Mouse (Mus musculus) spleen, postnatal 14 days (tissue): ENCODE data around the gene Spats2l.

Source experiments
- DNase-seq, 2 experiments: peaks; one replicate each; pipeline ENCODE4 v3.0.0; 2021 to 2022; ENCODE audit warnings: low spot score in 2 of 2

Gene Spats2l

GRCm38 (mm10) chr1:57824966-57825759 lies 51.2 kb downstream of the Spats2l start:
- no peak for DNase-seq

- no peak for DNase-seq
Observed at GRCm38 (mm10) chr1:57826245-57826644, 52.3 kb downstream of the Spats2l start.

GRCm38 (mm10) chr1:57833145-57833544 lies 59.2 kb downstream of the Spats2l start:
- DNase-seq = no peak

- no peak for DNase-seq
Observed at GRCm38 (mm10) chr1:57835128-57835527, 61.2 kb downstream of the Spats2l start.

GRCm38 (mm10) chr1:57836686-57837317 lies 62.8 kb downstream of the Spats2l start:
- no peak for DNase-seq

DNA sequence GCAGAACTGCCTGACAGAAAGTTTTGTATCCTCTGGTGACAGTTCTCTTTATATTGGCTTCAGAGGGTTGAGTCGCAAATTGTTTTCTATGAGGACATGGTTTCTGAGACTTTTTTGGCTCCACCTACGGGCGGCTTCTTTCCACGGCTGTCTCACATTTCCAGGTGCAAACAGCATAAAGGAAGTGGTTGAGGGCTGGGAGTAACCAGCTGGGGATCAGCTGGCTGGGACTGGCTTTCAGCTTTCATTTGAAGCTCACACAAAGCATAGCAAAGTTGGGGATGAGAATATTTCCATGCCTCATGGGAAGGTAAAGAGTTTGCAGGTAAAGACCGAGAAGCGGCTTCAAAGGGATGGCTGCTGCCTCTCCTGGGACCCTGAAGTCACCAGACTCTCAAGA lies 65.9 kb downstream of the Spats2l start:
- no peak for DNase-seq

DNA sequence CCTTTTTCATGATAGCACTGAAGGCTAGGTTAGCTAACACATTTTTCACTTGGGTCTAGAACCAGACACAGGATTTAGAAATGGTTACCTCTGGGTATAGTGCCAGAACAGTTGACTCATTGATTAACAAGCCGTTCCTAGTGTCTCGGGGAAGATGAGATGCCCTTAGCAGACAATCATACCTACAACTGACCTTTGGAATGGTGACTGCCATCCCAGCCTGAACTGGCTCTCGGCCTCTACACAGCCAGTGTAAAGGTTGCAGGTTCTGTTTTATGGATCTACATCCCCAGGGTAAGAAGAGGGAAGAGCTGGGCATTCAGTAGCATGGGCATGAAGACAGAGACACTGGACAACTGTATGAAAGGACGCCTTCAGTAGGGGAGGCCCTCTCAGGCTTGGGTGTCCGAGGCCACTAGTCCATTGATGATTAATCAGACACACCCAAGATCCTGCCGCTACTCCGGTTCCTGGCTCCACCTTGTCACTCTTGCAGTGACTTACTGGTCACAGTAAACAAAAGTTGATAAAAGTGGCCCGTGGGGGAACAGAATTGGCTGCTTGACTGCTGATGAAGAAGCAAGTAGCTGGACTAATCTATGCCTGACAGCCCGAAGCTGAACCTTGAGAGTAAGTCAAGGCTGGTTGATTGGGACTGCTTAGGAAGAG lies 71.2 kb downstream of the Spats2l start:
- no peak for DNase-seq

DNA sequence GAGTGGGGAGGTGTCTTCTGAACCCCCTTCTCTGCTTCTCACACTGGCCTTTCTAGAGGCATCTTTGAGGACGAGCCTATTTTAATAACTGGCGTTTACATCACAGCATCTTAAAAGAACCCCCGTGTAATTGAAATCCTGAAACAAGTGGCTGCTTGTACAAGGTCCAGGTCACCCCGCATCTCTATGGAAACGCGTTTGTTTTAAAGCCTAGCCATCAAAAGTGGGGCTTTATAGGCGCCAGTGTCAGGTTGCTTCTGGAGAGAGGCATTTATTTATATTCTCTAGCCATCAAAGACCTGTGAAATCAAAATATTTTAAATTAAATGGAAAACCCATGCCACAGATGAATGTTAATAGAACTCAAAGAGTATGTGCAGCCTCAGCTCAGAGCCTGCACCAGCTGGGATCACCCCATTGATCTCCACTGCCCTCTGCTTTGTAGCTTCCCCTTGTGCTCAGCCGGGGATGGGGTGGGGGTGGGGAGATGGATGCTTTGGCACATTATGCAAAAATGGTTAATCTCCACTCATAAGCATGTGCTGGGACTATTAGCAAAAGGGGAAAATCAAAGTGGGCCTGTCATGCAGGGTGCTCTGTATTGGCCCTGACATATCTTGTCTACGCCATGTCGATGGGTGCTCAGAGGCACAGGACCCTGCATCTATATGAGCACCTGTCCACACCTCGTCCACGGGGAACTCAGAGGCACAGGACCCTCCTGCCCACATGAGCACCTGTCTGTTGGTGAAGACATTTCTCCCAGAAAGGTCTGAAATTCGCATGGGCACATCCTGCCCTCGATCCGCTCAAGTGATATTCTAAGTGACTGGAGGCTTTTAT lies 73.1 kb downstream of the Spats2l start:
- DNase-seq = no peak

DNA sequence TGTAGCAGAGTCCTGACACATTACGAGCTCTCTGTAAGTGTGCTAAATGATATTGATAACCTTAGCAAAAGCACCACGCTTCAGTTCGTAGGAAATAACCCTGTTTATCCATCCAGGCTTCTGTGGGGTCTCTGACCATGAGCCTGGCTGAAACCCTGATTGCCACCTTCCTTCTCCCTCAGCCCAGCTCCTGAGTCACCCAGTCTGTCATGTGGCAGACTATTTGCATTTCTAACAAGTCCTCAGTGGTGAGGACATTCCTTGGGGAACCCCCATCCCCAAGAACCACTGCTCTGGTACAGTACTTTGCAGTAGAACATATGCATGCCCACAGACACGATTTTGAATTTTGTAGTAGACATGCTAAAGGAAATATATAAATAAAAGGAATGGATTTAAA lies 75.1 kb downstream of the Spats2l start:
- no peak for DNase-seq

DNA sequence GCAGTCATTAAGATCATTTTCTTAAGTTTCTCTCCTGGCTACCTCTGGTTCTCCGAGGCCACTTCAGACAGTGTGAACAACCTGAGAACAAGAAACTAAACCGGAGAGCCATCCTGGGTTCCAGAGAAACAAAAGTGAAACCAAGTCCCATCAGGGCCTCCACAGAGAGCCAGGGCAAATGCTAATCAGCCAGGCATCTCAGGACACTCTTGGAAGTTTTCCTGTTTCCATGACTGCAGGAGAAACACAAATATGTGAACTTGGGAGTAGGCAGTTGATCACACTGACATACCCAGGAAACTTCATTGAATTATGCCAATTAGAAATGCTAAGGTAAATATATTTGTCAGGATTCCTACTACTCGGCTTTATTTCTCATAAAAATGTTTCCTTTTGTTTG lies 76.0 kb downstream of the Spats2l start:
- DNase-seq = no peak

DNA sequence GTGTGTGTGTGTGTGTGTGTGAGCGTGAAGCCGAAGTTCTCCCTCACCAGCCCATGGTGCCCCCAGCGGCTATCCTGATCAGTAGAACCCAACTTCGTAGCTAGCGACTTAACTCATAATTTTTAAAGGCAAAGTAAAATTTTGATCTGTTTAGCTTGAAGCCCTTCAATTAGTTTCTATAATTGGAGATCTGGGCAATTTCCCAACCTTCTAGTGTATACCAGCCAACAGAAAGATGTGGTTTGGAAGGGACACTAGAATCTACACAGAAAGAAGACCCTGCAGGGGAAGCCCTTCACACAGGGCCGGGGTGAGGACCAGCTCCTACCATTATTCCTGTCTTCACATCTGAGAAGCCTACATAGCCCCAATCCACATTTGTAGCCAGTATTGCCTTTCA lies 77.9 kb downstream of the Spats2l start:
- no peak for DNase-seq

- DNase-seq = no peak
Observed at GRCm38 (mm10) chr1:57852562-57853271, 78.8 kb downstream of the Spats2l start.

- no peak for DNase-seq
Observed at GRCm38 (mm10) chr1:57857799-57858198, 83.8 kb downstream of the Spats2l start.

DNA sequence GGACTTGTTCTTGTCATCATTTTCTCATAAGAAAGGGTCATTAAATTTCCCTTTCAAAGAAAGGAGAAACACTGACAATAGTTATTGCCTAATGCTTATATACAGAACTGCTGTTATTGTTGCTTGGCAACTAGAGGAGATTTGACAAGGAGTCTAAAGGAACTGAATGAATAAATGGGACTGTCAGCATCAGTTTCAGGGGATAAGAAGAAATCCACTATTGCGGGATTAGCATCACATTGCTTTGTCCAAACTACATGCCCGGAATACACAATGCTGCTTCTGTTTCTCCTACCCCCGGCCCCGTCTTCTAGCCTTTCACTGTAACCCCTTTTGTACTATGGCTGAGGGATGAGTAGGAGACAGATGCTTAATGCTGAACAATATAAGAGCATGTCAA lies 88.1 kb downstream of the Spats2l start:
- no peak for DNase-seq

DNA sequence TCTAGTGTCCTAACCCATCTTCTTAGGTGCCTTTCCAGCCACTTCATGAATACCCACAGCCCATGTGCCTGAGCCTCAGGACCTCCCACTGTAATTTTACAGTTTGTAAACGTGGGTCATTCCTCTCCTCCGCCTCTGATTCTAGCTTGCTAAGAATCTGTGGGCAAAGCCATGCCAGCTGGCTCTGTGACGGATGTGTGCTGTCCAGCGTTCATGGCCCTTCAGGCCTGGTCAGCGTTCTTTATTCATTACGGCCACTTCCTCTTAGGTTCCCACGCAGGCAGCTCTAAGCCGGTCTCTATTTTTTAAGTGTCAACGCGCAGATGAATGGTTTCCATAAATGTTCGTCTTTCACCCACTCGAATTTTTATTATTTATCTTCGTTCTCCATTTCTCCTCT lies 94.7 kb downstream of the Spats2l start:
- no peak for DNase-seq

GRCm38 (mm10) chr1:57872006-57872405 lies 98.0 kb downstream of the Spats2l start:
- no peak for DNase-seq

- DNase-seq = no peak
Observed at GRCm38 (mm10) chr1:57873996-57874395, 100.0 kb downstream of the Spats2l start.

GRCm38 (mm10) chr1:57875109-57875508 lies 101.1 kb downstream of the Spats2l start:
- no peak for DNase-seq

- DNase-seq = no peak
Observed at GRCm38 (mm10) chr1:57875512-57875911, 101.5 kb downstream of the Spats2l start.

- DNase-seq = no peak
Observed at GRCm38 (mm10) chr1:57878957-57879356, 105.0 kb downstream of the Spats2l start.

DNA sequence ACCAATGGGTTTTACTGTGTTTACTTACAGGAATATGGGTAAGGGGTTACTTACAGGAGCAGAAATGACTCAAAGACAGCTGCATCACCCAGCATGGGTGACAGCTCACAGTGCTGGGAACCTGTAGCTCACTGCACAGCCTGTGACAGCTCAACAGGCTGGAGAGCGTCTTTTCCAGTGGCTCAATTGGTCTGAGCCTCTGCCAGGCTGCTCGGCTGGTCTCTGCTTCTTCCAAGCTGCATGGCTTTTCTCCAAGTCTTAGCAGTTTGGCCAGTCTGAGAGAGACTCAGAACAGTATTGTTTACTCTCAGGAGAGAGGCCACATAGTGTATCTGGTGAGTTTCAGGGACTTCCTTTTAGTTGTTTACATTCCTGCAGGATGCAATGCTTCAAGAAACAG lies 110.9 kb downstream of the Spats2l start:
- DNase-seq = no peak
